Mouse (Mus musculus): Measurements from ENCODE around the gene Prkce. TPM values are rescaled to one million over a fixed set of nuclear protein-coding genes. Genes with fewer than 3 reads are reported as not detected.

The Prkce gene
- polyA plus RNA-seq, 1 experiment from 2014 or later: 1.9 TPM

DNA sequence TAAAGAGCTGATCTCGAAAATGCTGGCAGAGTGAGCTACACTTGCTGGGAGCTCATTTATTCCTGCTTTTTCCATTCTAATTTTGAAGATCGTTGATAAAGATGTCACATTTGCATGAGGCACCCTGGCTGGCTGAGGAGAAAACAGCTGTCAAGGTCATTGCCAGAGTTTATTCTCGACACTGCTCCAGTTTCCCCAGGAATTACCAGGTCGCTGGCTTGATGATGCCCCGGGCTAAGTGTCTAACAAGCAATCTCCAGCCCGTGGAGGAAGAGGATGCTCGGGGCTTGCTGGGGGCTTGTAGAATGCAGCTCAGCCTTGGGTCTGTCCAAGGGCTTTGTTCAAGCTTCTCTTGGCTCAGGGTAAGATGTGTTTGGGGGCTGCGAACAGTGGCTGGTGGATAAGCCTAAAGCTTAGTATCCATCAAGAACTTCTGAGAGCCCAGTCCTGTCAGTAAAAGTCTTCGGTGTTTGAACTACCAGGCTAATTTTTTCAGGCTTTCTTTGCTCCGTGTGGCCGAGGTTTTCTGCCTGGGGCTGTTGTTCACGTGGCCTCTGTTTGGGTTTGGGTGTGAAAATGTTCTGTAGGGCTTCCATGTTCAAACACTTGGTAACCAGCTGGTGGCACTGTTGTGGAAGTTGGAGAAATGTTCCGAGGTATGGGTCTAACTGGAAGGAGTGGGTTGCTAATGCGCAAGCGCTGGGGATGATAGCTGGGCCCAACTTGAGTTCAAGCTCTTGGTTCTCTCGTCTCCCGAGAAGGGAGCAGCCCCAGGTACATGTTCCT lies 293.3 kb downstream of the Prkce start:
- no peaks in the 10 kb centered on the region for H3K9me3 ChIP-seq (replicated peaks)
- H3K4me3 ChIP-seq: no peak overlapping the region
- no peaks in the 10 kb centered on the region for H3K4me1 ChIP-seq
- H3K27me3 ChIP-seq (replicated peaks): no peaks in the 10 kb centered on the region
- H3K27ac ChIP-seq: no peak overlapping the region
- H3K4me2 ChIP-seq: no peak overlapping the region
- WGBS (ENCODE audit: insufficient replicate concordance): 66% methylated on average over 17 of the region's 17 CpGs
- ATAC-seq: no peak
- no peaks in the 10 kb centered on the region for H3K36me3 ChIP-seq
- H3K9ac ChIP-seq: no peak overlapping the region

- Histone ChIP-seq H3K27me3 (replicated peaks) (no peaks in the 10 kb centered on the region), H3K27ac (no peak overlapping the region), H3K4me3 (no peak overlapping the region), H3K4me2 (no peak overlapping the region), H3K36me3 (no peaks in the 10 kb centered on the region), H3K9me3 (replicated peaks) (no peaks in the 10 kb centered on the region), H3K4me1 (peaks cover 14% of the 10 kb centered on the region), H3K9ac (no peak overlapping the region)
- ATAC-seq: no peak
- WGBS (ENCODE audit: insufficient replicate concordance): 60% methylated on average over 3 of the region's 3 CpGs
Observed at GRCm38 (mm10) chr17:86463369-86463768, 295.8 kb downstream of the Prkce start.

DNA sequence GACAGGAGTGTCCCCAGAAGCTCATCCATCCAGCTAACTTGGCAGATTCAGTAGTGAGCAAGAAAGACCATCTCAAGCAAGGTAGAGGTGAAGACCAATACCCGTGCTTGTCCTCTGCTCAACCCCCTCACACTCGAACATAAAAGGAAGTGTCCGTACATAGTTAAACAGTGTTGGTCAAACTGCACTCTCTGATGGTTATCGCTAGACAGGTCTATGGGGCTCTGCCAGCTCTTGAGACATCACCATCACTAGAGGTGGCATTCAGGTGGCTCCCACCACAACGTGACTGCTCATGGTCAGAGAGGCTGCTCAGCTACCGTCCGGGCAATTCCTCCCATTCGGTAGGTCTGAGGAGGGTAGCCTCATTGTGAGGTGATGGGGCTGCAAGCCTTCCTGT lies 296.6 kb downstream of the Prkce start:
- Histone ChIP-seq H3K4me2 (no peak overlapping the region), H3K27ac (no peak overlapping the region), H3K4me3 (no peak overlapping the region), H3K9me3 (replicated peaks) (no peaks in the 10 kb centered on the region), H3K27me3 (replicated peaks) (no peaks in the 10 kb centered on the region), H3K9ac (no peak overlapping the region), H3K4me1 (peaks cover 14% of the 10 kb centered on the region), H3K36me3 (no peaks in the 10 kb centered on the region)
- WGBS (ENCODE audit: insufficient replicate concordance): 69% methylated on average over 8 of the region's 8 CpGs
- no peak for ATAC-seq

GRCm38 (mm10) chr17:86464689-86465363 lies 297.2 kb downstream of the Prkce start:
- Histone ChIP-seq H3K27me3 (replicated peaks) (no peaks in the 10 kb centered on the region), H3K36me3 (no peaks in the 10 kb centered on the region), H3K9me3 (replicated peaks) (no peaks in the 10 kb centered on the region), H3K27ac (no peak overlapping the region), H3K4me3 (no peak overlapping the region), H3K4me1 (peaks cover 14% of the 10 kb centered on the region), H3K4me2 (no peak overlapping the region), H3K9ac (no peak overlapping the region)
- 77% methylated on average over 16 of the region's 16 CpGs for WGBS (ENCODE audit: insufficient replicate concordance)
- no peak for ATAC-seq

DNA sequence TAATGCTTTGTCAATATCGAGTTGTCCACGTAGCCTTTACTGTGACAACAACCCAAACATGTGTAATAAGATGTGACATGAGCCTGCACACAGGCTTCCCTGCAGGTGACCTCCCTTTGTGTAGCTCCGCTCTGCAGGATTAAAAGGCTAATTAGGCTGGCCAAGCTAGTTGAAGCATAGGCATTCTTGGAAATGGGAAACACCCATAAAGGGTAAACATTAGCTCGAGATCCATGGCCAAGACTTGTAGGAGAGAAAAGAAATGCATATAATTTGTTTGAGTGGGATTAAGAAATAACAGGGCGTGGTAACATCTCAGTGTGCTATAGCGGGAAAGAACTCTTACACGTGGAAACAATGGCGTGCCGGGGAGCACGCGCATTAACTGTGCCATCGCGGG lies 298.3 kb downstream of the Prkce start:
- no peak overlapping the region for H3K27ac ChIP-seq
- ATAC-seq: no peak
- no peak overlapping the region for H3K9ac ChIP-seq
- no peaks in the 10 kb centered on the region for H3K27me3 ChIP-seq (replicated peaks)
- no peak overlapping the region for H3K4me3 ChIP-seq
- peaks cover 14% of the 10 kb centered on the region for H3K4me1 ChIP-seq
- H3K9me3 ChIP-seq (replicated peaks): no peaks in the 10 kb centered on the region
- H3K36me3 ChIP-seq: no peaks in the 10 kb centered on the region
- H3K4me2 ChIP-seq: no peak overlapping the region
- WGBS (ENCODE audit: insufficient replicate concordance): 83% methylated on average over 13 of the region's 13 CpGs

GRCm38 (mm10) chr17:86466412-86466811 lies 298.8 kb downstream of the Prkce start:
- Histone ChIP-seq H3K4me3 (no peak overlapping the region), H3K27ac (no peak overlapping the region), H3K36me3 (no peaks in the 10 kb centered on the region), H3K4me2 (no peak overlapping the region), H3K4me1 (peaks cover 14% of the 10 kb centered on the region), H3K9ac (no peak overlapping the region), H3K27me3 (replicated peaks) (no peaks in the 10 kb centered on the region), H3K9me3 (replicated peaks) (no peaks in the 10 kb centered on the region)
- whole genome bisulfite sequencing (ENCODE audit: insufficient replicate concordance): 67% methylated on average over 7 of the region's 7 CpGs
- ATAC-seq: no peak

DNA sequence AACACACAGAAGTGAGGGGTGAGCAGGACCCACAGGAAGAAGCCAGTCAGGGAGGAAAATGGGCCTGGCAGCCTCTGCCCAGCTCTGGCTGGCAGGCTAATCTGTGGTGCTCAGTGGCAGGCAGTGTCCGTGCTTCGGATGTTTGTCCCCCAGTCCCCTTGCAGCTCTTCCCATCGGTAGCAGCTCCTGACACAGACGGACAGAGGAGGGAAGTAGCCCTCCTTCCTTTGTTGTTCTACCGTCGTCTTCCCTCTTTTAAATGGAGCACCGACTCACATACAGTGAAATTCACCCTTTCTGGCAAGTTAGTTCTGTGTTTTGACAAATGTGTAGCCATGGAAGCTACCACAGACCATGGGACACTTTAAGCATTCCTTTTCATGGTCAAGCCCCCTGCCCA lies 299.3 kb downstream of the Prkce start:
- no peak for ATAC-seq
- Histone ChIP-seq H3K9ac (no peak overlapping the region), H3K4me2 (no peak overlapping the region), H3K9me3 (replicated peaks) (no peaks in the 10 kb centered on the region), H3K27ac (no peak overlapping the region), H3K4me1 (peaks cover 14% of the 10 kb centered on the region), H3K4me3 (no peak overlapping the region), H3K27me3 (replicated peaks) (no peaks in the 10 kb centered on the region), H3K36me3 (no peaks in the 10 kb centered on the region)
- whole genome bisulfite sequencing (ENCODE audit: insufficient replicate concordance): 33% methylated on average over 7 of the region's 7 CpGs

- Histone ChIP-seq H3K27ac (no peak overlapping the region), H3K4me2 (no peak overlapping the region), H3K4me3 (no peak overlapping the region), H3K9ac (no peak overlapping the region), H3K4me1 (peaks cover 14% of the 10 kb centered on the region), H3K36me3 (no peaks in the 10 kb centered on the region), H3K9me3 (replicated peaks) (no peaks in the 10 kb centered on the region), H3K27me3 (replicated peaks) (no peaks in the 10 kb centered on the region)
- WGBS (ENCODE audit: insufficient replicate concordance): 53% methylated on average over 10 of the region's 10 CpGs
- no peak for ATAC-seq
Observed at GRCm38 (mm10) chr17:86467291-86467898, 299.8 kb downstream of the Prkce start.

DNA sequence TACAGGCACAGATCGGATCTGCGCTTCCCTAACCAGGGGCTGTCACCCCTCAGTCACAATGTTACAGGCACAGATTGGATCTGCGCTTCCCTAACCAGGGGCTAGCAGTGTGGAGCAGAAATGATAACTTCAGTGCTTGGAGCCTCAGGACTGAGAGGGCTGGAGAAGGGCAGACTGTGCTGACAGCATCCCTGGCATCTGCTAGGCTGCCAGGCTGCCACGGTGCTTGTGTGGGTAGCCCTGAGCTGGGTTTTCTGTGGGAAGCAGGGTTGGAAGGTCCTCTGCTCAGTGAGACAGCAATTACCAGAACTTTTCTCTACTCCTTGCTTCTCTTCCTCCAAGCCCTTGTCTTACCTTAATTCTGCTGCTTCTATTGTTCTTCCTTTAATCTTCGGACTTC lies 300.4 kb downstream of the Prkce start:
- Histone ChIP-seq H3K9me3 (replicated peaks) (no peaks in the 10 kb centered on the region), H3K4me1 (peaks cover 14% of the 10 kb centered on the region), H3K4me2 (no peak overlapping the region), H3K27ac (no peak overlapping the region), H3K27me3 (replicated peaks) (no peaks in the 10 kb centered on the region), H3K4me3 (no peak overlapping the region), H3K36me3 (no peaks in the 10 kb centered on the region), H3K9ac (no peak overlapping the region)
- 73% methylated on average over 5 of the region's 5 CpGs for WGBS (ENCODE audit: insufficient replicate concordance)
- ATAC-seq: no peak

GRCm38 (mm10) chr17:86470160-86470559 lies 302.6 kb downstream of the Prkce start:
- ATAC-seq: no peak
- Histone ChIP-seq H3K9ac (no peak overlapping the region), H3K9me3 (replicated peaks) (no peaks in the 10 kb centered on the region), H3K36me3 (no peaks in the 10 kb centered on the region), H3K4me2 (no peak overlapping the region), H3K4me3 (no peak overlapping the region), H3K4me1 (peaks cover 14% of the 10 kb centered on the region), H3K27ac (no peak overlapping the region), H3K27me3 (replicated peaks) (no peaks in the 10 kb centered on the region)
- 72% methylated on average over 5 of the region's 5 CpGs for WGBS (ENCODE audit: insufficient replicate concordance)

DNA sequence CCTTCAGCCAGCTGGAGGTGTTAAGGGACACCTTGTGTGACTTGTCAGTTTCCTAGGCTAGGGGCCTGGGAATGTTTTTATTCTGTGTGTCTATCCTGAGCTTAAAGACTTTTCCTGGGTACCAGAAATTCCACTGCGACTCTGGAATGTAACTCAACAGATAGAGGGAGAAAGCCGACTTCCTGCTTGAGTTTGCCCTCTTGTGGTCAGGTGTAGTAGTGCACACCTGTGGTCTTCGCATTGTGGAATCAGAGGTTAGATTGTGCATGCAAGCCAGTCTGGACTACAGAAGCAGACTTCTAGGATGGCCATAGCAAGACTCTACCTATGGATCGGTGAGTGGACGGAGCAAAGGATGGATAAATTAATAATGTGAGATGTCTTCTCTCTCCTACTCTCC lies 304.1 kb downstream of the Prkce start:
- no peaks in the 10 kb centered on the region for H3K27me3 ChIP-seq (replicated peaks)
- no peak for ATAC-seq
- no peaks in the 10 kb centered on the region for H3K36me3 ChIP-seq
- no peaks in the 10 kb centered on the region for H3K9me3 ChIP-seq (replicated peaks)
- peaks cover 10% of the 10 kb centered on the region for H3K4me1 ChIP-seq
- H3K4me2 ChIP-seq: no peak overlapping the region
- 41% methylated on average over 5 of the region's 5 CpGs for WGBS (ENCODE audit: insufficient replicate concordance)
- no peak overlapping the region for H3K4me3 ChIP-seq
- no peak overlapping the region for H3K9ac ChIP-seq
- no peak overlapping the region for H3K27ac ChIP-seq

GRCm38 (mm10) chr17:86476674-86477073 lies 309.1 kb downstream of the Prkce start:
- 55% methylated on average over 10 of the region's 10 CpGs for WGBS (ENCODE audit: insufficient replicate concordance)
- Histone ChIP-seq H3K9me3 (replicated peaks) (no peaks in the 10 kb centered on the region), H3K4me3 (no peak overlapping the region), H3K9ac (no peak overlapping the region), H3K27ac (no peak overlapping the region), H3K4me2 (no peak overlapping the region), H3K36me3 (no peaks in the 10 kb centered on the region), H3K27me3 (replicated peaks) (no peaks in the 10 kb centered on the region), H3K4me1 (no peaks in the 10 kb centered on the region)
- no peak for ATAC-seq

All from liver, embryonic 12.5 days (tissue).